Mouse (Mus musculus): ENCODE measurements around the gene 6430571L13Rik. TPM values are rescaled to one million over a fixed set of nuclear protein-coding genes. Genes with fewer than 3 reads are reported as not detected.

Gene 6430571L13Rik
- polyA plus RNA-seq, 3 experiments from 2014 or later = 0.99 to 3.2 (median 1.3) TPM

DNA sequence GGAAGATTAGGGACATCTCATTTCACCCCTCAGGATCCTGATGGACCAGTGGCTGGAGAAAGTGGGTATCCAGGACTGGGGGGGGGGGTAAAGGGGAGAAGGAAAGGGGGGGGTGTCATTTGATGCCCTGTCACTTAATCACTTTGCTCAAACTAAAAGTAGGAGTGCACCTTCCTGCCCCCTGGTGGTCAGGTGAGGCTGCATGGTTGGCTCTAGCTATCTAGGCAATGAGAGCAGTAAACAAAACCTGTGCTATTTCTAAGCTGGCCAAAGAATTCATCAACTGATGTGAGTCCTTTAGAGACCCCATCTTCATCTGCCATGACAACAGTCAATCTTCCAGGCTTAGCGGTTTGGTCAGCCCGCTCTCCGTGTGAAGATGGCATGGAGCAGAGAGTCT, 46.3 kb downstream of the 6430571L13Rik start:
- no peak for ATAC-seq

DNA sequence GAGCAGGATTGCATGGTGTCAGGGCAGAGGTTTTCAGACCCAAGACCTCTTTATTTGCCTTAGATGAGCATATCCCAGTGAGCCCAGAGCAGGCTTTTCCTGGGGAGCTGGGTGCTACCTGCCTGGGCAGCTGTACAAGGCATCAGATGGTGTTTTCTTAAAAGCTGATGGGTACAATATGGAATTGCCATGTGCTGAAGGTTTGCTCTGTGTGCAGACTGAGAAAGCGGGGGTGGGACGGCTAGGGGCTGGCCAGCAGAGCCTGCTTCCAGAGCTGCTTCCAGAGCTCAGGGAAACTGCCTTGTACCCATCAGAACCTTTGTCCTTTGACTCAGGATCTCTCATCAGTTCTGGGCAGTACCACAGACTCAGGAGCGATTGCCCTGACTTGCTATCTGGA, 47.3 kb downstream of the 6430571L13Rik start:
- no peak for ATAC-seq

DNA sequence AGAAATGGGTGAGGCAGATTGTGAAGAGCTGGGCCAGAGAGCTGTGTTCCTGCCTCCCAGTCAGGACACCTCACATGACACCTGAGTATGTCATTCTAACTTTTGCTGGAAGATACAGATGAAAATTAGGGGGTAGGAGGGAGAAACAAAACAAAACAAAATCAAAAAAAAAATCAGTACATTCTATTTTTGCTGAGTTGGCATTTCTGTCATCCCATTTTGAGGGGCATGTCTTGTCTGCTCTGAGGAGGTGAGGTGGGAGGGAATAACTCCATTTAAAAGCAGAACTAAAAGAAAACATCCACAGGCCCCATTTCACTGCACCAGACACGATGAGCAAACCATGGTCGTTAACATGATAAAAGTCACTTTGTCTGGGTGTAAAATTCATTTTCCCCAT, 47.9 kb downstream of the 6430571L13Rik start:
- no peak for ATAC-seq

DNA sequence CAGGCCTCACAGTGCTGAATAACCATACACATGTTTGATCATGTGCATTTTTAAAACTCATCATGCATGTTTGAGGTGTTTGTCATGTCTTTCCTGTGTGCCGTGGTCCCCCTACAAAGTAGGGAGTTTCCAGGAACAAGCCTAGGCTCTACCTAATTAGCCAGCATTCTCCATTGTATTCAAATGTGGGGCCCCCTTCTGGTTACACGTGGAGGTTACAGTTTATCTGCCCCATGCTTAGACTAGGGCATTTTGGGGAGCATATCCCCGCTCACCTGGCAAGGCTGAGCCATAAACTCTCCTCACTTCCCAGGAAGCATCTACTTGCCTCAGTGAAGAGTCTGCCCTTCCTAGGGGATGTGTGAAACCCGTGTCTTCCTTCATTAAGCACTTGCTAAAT, 56.0 kb downstream of the 6430571L13Rik start:
- ATAC-seq = no peak

DNA sequence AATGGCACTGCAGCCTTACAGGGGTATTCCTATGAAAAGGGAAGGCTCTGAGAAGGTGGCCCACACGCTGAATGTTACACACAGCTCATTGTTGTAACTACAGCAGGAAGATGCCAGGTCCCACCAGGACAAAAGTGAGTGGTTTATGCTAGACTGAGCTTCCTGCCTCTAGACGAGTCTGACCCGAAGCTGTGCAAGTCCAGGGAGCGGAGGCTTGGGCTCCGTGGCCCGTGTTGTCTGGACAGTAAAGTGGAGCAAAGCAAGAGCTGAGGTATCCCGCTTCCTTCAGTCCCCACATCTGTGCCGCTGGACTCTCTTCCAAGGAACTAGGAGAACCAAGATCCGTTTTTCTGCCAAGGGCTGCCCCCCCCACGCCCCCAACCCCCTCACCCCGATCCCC, 58.6 kb downstream of the 6430571L13Rik start:
- ATAC-seq = no peak

DNA sequence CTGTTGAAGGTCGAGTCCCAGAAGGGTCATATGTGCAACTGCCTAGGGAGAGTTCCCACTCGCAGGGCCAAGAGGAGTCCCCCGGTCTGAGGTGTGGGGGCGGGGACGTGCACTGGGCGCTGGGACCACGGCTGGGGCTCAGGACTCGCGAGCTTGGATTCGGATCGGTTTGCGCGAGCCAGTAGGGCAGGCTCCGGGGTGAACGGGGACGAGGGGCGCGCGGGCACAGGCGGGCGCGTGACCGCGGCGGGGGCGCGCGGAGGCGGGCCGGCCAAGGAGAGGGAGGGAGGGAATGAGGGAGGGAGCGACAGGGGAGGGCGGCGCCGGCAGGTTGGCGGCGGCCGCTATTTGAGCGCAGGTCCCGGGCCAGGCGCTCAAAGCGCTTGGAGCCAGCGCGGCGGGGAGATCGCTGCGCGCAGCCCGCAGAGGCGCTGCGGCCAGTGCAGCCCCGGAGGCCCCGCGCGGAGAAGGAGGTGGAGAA, 59.1 kb downstream of the 6430571L13Rik start, which contains the start of gene Cacna2d2:
Gene Cacna2d2, plus strand, starts transcription at position 122 of the 481 bp plus-strand sequence.
- ATAC-seq = no peak

DNA sequence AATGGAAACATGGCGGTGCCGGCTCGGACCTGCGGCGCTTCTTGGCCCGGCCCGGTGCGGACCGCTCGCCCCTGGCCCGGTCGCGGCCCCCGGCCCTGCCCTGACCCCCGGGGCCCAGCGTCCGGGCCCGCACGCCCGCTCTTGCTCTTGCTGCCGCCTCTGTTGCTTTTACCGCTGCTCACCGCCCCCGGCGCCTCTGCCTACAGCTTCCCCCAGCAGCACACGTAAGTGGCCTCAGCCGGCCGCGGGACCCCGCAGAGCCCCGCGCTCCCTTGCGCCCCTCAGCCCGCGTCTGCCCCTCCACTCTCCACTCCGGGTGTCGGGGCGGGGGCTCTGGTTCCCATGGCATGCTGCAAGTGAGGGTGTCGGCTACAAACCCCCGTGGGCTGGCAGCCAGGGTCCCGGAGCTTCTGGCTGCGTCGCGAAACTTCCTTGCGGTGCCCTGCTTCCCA, 59.7 kb downstream of the 6430571L13Rik start:
- no peak for ATAC-seq

DNA sequence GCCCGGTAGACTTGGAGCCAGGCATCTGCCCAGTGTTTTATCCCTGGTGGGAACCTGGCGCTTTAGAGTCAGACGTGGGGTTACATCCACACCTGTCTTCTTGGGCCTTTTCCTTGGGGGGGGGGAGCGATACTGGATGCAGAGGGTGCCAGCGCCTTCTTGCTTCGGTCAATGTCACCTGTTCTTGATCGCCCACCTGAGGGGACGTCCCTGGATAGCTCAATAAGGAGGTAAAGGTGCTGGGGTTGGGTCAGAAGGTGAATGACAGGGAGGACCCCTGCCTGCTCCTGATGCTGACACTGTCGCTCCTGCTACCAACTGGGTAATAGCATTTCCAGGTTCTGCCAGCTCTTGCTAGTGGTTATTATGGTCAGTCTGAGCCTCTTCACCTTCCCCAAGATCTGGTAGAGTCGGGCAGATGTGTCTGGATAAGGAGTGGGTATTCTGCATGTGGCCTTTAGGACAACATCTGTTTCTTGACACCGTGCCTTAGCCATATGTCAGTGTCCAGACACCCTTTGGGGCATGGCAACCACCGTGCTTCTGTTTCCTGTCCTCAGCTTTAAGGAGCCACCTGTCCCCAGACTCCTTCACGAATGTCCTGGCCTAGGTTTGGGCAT, 60.4 kb downstream of the 6430571L13Rik start:
- ATAC-seq = no peak

Other genes starting within 250 kb of the 6430571L13Rik start
- gene Dock3, start 108.7 kb upstream of the 6430571L13Rik start, polyA plus RNA-seq (2017; shearing (Covaris generic)) = not detected
- 10 to 100 TPM; 53.9 to 59.6 (median 59.2) TPM for gene Mapkapk3, start 50.7 kb upstream of the 6430571L13Rik start, polyA plus RNA-seq (2017; shearing (Covaris generic))
- gene Cish, start 44.6 kb upstream of the 6430571L13Rik start, polyA plus RNA-seq (2017; shearing (Covaris generic)) = 100 to 1,000 TPM in 2 of 3 experiments, 10 to 100 TPM in 1; 85.4 to 124 (median 100) TPM
- gene Hemk1, start 2.3 kb upstream of the 6430571L13Rik start, polyA plus RNA-seq (2017; shearing (Covaris generic)) = 10 to 100 TPM; 22.0 to 35.2 (median 29.8) TPM
- gene Cacna2d2, start 59.0 kb downstream of the 6430571L13Rik start, polyA plus RNA-seq (2017; shearing (Covaris generic)) = under 1 TPM in 2 of 3 experiments, not detected in 1; 0.19 to 0.44 TPM
- 10 to 100 TPM; 17.5 to 28.0 (median 19.6) TPM for gene Tmem115, start 193.3 kb downstream of the 6430571L13Rik start, polyA plus RNA-seq (2017; shearing (Covaris generic))
- 10 to 100 TPM; 66.5 to 78.0 (median 67.2) TPM for gene Cyb561d2, start 201.6 kb downstream of the 6430571L13Rik start, polyA plus RNA-seq (2017; shearing (Covaris generic))
- gene Nprl2, start 201.6 kb downstream of the 6430571L13Rik start, polyA plus RNA-seq (2017; shearing (Covaris generic)) = 10 to 100 TPM; 48.4 to 55.1 (median 54.4) TPM
- 1 to 10 TPM; 1.8 to 2.9 (median 2.1) TPM for gene Zmynd10, start 206.7 kb downstream of the 6430571L13Rik start, polyA plus RNA-seq (2017; shearing (Covaris generic))
- 10 to 100 TPM; 77.8 to 84.6 (median 82.3) TPM for gene Rassf1, start 211.0 kb downstream of the 6430571L13Rik start, polyA plus RNA-seq (2017; shearing (Covaris generic))
- 1 to 10 TPM; 5.3 to 8.5 (median 7.7) TPM for gene Tusc2, start 222.7 kb downstream of the 6430571L13Rik start, polyA plus RNA-seq (2017; shearing (Covaris generic))
- gene Hyal2, start 227.3 kb downstream of the 6430571L13Rik start, polyA plus RNA-seq (2017; shearing (Covaris generic)) = 10 to 100 TPM in 2 of 3 experiments, 1 to 10 TPM in 1; 8.2 to 13.9 (median 10.3) TPM
- gene Hyal1, start 236.3 kb downstream of the 6430571L13Rik start, polyA plus RNA-seq (2017; shearing (Covaris generic)) = 1 to 10 TPM; 2.9 to 7.0 (median 5.8) TPM
- gene Naa80, start 238.3 kb downstream of the 6430571L13Rik start, polyA plus RNA-seq (2017; shearing (Covaris generic)) = 10 to 100 TPM; 13.8 to 23.8 (median 19.2) TPM
- gene Hyal3, start 240.2 kb downstream of the 6430571L13Rik start, polyA plus RNA-seq (2017; shearing (Covaris generic)) = 1 to 10 TPM in 1 of 3 experiments, under 1 TPM in 2; 0.59 to 1.7 (median 0.94) TPM
- 10 to 100 TPM; 13.7 to 32.0 (median 31.7) TPM for gene Ifrd2, start 247.0 kb downstream of the 6430571L13Rik start, polyA plus RNA-seq (2017; shearing (Covaris generic))